Mouse (Mus musculus): ENCODE data around the gene Ptprj. TPM values are rescaled to one million over a fixed set of nuclear protein-coding genes. Genes with fewer than 3 reads are reported as not detected.
"Not testable (repeated sequence)": the region's sequence is repeated elsewhere in the genome, so short reads cannot be mapped to it uniquely, and the experiment has no call there.

The Ptprj gene
- polyA plus RNA-seq, 1 experiment = 25.1 TPM

GRCm38 (mm10) chr2:90575713-90576112, 4.7 kb downstream of the Ptprj start:
- TF ChIP-seq POLR2A (IDR thresholded peaks at IDR 0.05; ENCODE audit: borderline replicate concordance, control insufficient read depth, low read depth, low read length) (no peak), CTCF (IDR thresholded peaks at IDR 0.05; ENCODE audit: control insufficient read depth, insufficient read depth, low read length) (no peak)
- WGBS = 81% methylated on average over 5 of the region's 5 CpGs
- Histone ChIP-seq H3K4me1 (ENCODE audit: control insufficient read depth, insufficient read depth, low read length) (peaks cover 8% of the 10 kb centered on the region), H3K27ac (ENCODE audit: control insufficient read depth, insufficient read depth, low read depth, low read length, poor library complexity) (no peak overlapping the region), H3K4me3 (replicated peaks; ENCODE audit: control insufficient read depth, low read depth, low read length) (no peak overlapping the region)

- H3K4me1 ChIP-seq (ENCODE audit: control insufficient read depth, insufficient read depth, low read length) = peaks cover 8% of the 10 kb centered on the region
- no peak overlapping the region; the same call in 1 of the 2 replicates for H3K27ac ChIP-seq (ENCODE audit: control insufficient read depth, insufficient read depth, low read depth, low read length, poor library complexity)
- WGBS = 30% methylated on average over 3 of the region's 3 CpGs
- no peak overlapping the region for H3K4me3 ChIP-seq (replicated peaks; ENCODE audit: control insufficient read depth, low read depth, low read length)
- TF ChIP-seq POLR2A (IDR thresholded peaks at IDR 0.05; ENCODE audit: borderline replicate concordance, control insufficient read depth, low read depth, low read length) = no peak
- no peak for TF ChIP-seq CTCF (IDR thresholded peaks at IDR 0.05; ENCODE audit: control insufficient read depth, insufficient read depth, low read length)
Observed at GRCm38 (mm10) chr2:90575116-90575515, 5.3 kb downstream of the Ptprj start.

- H3K4me1 ChIP-seq (ENCODE audit: control insufficient read depth, insufficient read depth, low read length) = peaks cover 10% of the 10 kb centered on the region
- TF ChIP-seq CTCF (IDR thresholded peaks at IDR 0.05; ENCODE audit: control insufficient read depth, insufficient read depth, low read length) (no peak), POLR2A (IDR thresholded peaks at IDR 0.05; ENCODE audit: borderline replicate concordance, control insufficient read depth, low read depth, low read length) (no peak)
- H3K27ac ChIP-seq (ENCODE audit: control insufficient read depth, insufficient read depth, low read depth, low read length, poor library complexity) = peak overlapping the region; percentile 74; the same call in 1 of the 2 replicates
- peak overlapping the region; percentile 58 for H3K4me3 ChIP-seq (replicated peaks; ENCODE audit: control insufficient read depth, low read depth, low read length)
- WGBS = 35% methylated on average over 8 of the region's 8 CpGs
Observed at GRCm38 (mm10) chr2:90574536-90574935, 5.9 kb downstream of the Ptprj start.

GRCm38 (mm10) chr2:90573640-90574526, 6.6 kb downstream of the Ptprj start:
- peaks cover 10% of the 10 kb centered on the region for H3K4me1 ChIP-seq (ENCODE audit: control insufficient read depth, insufficient read depth, low read length)
- H3K27ac ChIP-seq (ENCODE audit: control insufficient read depth, insufficient read depth, low read depth, low read length, poor library complexity) = peak overlapping the region; percentile 74
- H3K4me3 ChIP-seq (replicated peaks; ENCODE audit: control insufficient read depth, low read depth, low read length) = peak overlapping the region; percentile 58
- 18% methylated on average over 17 of the region's 17 CpGs for WGBS
- TF ChIP-seq POLR2A (IDR thresholded peaks at IDR 0.05; ENCODE audit: borderline replicate concordance, control insufficient read depth, low read depth, low read length) = 0 out of 2 replicates have a peak, but pooled peaks have one; percentile 22
- TF ChIP-seq CTCF (IDR thresholded peaks at IDR 0.05; ENCODE audit: control insufficient read depth, insufficient read depth, low read length) = no peak

- 75% methylated on average over 5 of the region's 5 CpGs for WGBS
- peaks cover 10% of the 10 kb centered on the region for H3K4me1 ChIP-seq (ENCODE audit: control insufficient read depth, insufficient read depth, low read length)
Observed at GRCm38 (mm10) chr2:90572126-90572525, 8.3 kb downstream of the Ptprj start.

GRCm38 (mm10) chr2:90571399-90571798, 9.0 kb downstream of the Ptprj start:
- not testable (repeated sequence) for H3K27ac ChIP-seq (ENCODE audit: control insufficient read depth, insufficient read depth, low read depth, low read length, poor library complexity); H3K4me3 ChIP-seq (replicated peaks; ENCODE audit: control insufficient read depth, low read depth, low read length)
- peaks cover 14% of the 10 kb centered on the region for H3K4me1 ChIP-seq (ENCODE audit: control insufficient read depth, insufficient read depth, low read length)
- WGBS = 94% methylated on average over 6 of the region's 6 CpGs

More at GRCm38 (mm10) chr2:90572126-90572525, 8.3 kb downstream of the Ptprj start:
- TF ChIP-seq CTCF (IDR thresholded peaks at IDR 0.05; ENCODE audit: control insufficient read depth, insufficient read depth, low read length) (no peak), POLR2A (IDR thresholded peaks at IDR 0.05; ENCODE audit: borderline replicate concordance, control insufficient read depth, low read depth, low read length) (no peak)
- Histone ChIP-seq H3K4me3 (replicated peaks; ENCODE audit: control insufficient read depth, low read depth, low read length) (no peak overlapping the region), H3K27ac (ENCODE audit: control insufficient read depth, insufficient read depth, low read depth, low read length, poor library complexity) (no peak overlapping the region)

GRCm38 (mm10) chr2:90570871-90571270, 9.6 kb downstream of the Ptprj start:
- Histone ChIP-seq H3K4me1 (ENCODE audit: control insufficient read depth, insufficient read depth, low read length) (peaks cover 15% of the 10 kb centered on the region), H3K27ac (ENCODE audit: control insufficient read depth, insufficient read depth, low read depth, low read length, poor library complexity) (no peak overlapping the region), H3K4me3 (replicated peaks; ENCODE audit: control insufficient read depth, low read depth, low read length) (no peak overlapping the region)
- WGBS = 63% methylated on average over 2 of the region's 2 CpGs
- TF ChIP-seq POLR2A (IDR thresholded peaks at IDR 0.05; ENCODE audit: borderline replicate concordance, control insufficient read depth, low read depth, low read length) (no peak), CTCF (IDR thresholded peaks at IDR 0.05; ENCODE audit: control insufficient read depth, insufficient read depth, low read length) (no peak)

GRCm38 (mm10) chr2:90570216-90570615, 10.2 kb downstream of the Ptprj start:
- H3K27ac ChIP-seq (ENCODE audit: control insufficient read depth, insufficient read depth, low read depth, low read length, poor library complexity) = no peak overlapping the region
- 48% methylated on average over 10 of the region's 10 CpGs for WGBS
- H3K4me3 ChIP-seq (replicated peaks; ENCODE audit: control insufficient read depth, low read depth, low read length) = no peak overlapping the region
- TF ChIP-seq CTCF (IDR thresholded peaks at IDR 0.05; ENCODE audit: control insufficient read depth, insufficient read depth, low read length) = no peak
- TF ChIP-seq POLR2A (IDR thresholded peaks at IDR 0.05; ENCODE audit: borderline replicate concordance, control insufficient read depth, low read depth, low read length) = no peak
- H3K4me1 ChIP-seq (ENCODE audit: control insufficient read depth, insufficient read depth, low read length) = peaks cover 15% of the 10 kb centered on the region

Measured in bone marrow, adult 2 months (tissue).